ENCODE assay signal across 27 mouse cellular contexts in the genomic region with DNA sequence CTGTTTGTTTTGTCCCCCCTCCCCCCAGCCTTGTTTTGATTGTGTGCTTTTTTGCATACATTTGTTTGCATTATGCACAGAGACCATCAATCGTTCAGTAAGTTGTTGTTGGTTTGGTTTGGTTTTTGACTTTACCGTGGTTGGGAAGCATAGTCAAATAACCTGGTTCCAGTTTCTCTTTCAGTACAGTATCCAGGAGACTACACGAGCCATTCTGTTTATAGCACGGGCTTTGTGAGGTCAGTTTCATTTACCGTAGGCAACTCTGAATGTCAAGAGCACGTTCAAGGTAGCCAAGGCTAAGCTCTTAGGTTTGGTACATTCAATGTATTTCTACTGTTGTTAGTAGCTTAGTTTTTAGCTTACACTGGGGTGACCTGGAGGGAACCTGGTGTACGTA.
DNase-seq lines count a peak whose midpoint lies in the region; ATAC-seq and TF ChIP-seq lines count a peak whose summit lies in the region.
"Had no signal": no experiment of that assay in that cellular context is flagged by ENCODE, and none has a peak within 500 bp of the region (broad histone marks: within the 10 kb centered on the region; RNA-seq: fewer than 3 reads in every experiment).

No protein-coding gene starts in this region.

- H3K4me2 ChIP-seq in liver, embryonic 13.5 days: no peak overlapping the region
- no peak overlapping the region for H3K4me2 ChIP-seq in liver, embryonic 11.5 days
- peak overlapping the region; percentile 43 for H3K4me2 ChIP-seq in myocyte (ENCODE audit: low read depth)
- H3K4me2 ChIP-seq: embryonic facial prominence, embryonic 13.5 days; forebrain, embryonic 13.5 days; heart, embryonic 12.5 days; heart, embryonic 15.5 days; hindbrain, embryonic 14.5 days had no signal

- no peak overlapping the region for H3K4me3 ChIP-seq in liver, embryonic 13.5 days (replicated peaks)
- H3K4me3 ChIP-seq in liver, embryonic 11.5 days (ENCODE audit: low read depth, low read length): no peak overlapping the region
- no peak overlapping the region for H3K4me3 ChIP-seq in myocyte
- H3K4me3 ChIP-seq: embryonic facial prominence, embryonic 10.5 days; embryonic facial prominence, embryonic 13.5 days; erythroblast, embryonic 14.5 days; forebrain, embryonic 13.5 days; heart, embryonic 12.5 days; heart, embryonic 15.5 days; hindbrain, embryonic 10.5 days had no signal

- ATAC-seq in liver, embryonic 13.5 days (ENCODE audit: low read depth): no peak
- ATAC-seq in liver, embryonic 11.5 days (replicated peaks; ENCODE audit: low FRiP score): no peak
- no peak for ATAC-seq in megakaryocyte progenitor cell, adult 5-6 weeks (replicated peaks; ENCODE audit: poor library complexity)
- ATAC-seq: forebrain, embryonic 13.5 days; forebrain, embryonic 16.5 days; hindbrain, postnatal 0 days had no signal

- peaks cover 65% of the 10 kb centered on the region for H3K79me2 ChIP-seq in myocyte (ENCODE audit: control insufficient read depth, insufficient read depth)

- H3ac ChIP-seq in myocyte (ENCODE audit: control insufficient read depth, insufficient read length): no peak overlapping the region

- no peaks in the 10 kb centered on the region for H3K9me3 ChIP-seq in liver, embryonic 13.5 days (replicated peaks)
- no peaks in the 10 kb centered on the region for H3K9me3 ChIP-seq in liver, embryonic 11.5 days (ENCODE audit: control insufficient read depth, low read length)
- H3K9me3 ChIP-seq: embryonic facial prominence, embryonic 10.5 days; embryonic facial prominence, embryonic 13.5 days; forebrain, embryonic 13.5 days; heart, embryonic 12.5 days; heart, embryonic 15.5 days; hindbrain, embryonic 10.5 days had no signal

- H3K27me3 ChIP-seq in liver, embryonic 13.5 days: no peaks in the 10 kb centered on the region
- no peaks in the 10 kb centered on the region for H3K27me3 ChIP-seq in liver, embryonic 11.5 days (replicated peaks; ENCODE audit: control insufficient read depth, insufficient read depth, low read length)
- no peaks in the 10 kb centered on the region for H3K27me3 ChIP-seq in myocyte (ENCODE audit: control insufficient read depth, insufficient read depth, insufficient read length)
- H3K27me3 ChIP-seq: embryonic facial prominence, embryonic 13.5 days; forebrain, embryonic 13.5 days; heart, embryonic 12.5 days; heart, embryonic 15.5 days had no signal

- WGBS in liver, embryonic 13.5 days (ENCODE audit: insufficient replicate concordance): 72% methylated on average over 7 of the region's 7 CpGs
- WGBS in liver, embryonic 11.5 days: 81% methylated on average over 7 of the region's 7 CpGs

- peaks cover 89% of the 10 kb centered on the region for H3K4me1 ChIP-seq in liver, embryonic 13.5 days (replicated peaks)
- H3K4me1 ChIP-seq in liver, embryonic 11.5 days (replicated peaks; ENCODE audit: control insufficient read depth, insufficient read depth, low read length): peaks cover 34% of the 10 kb centered on the region

- H3K27ac ChIP-seq in liver, embryonic 13.5 days: peak overlapping the region; percentile 84
- H3K27ac ChIP-seq in liver, embryonic 11.5 days (ENCODE audit: low read depth, low read length): no peak overlapping the region
- H3K27ac ChIP-seq: embryonic facial prominence, embryonic 10.5 days; embryonic facial prominence, embryonic 13.5 days; forebrain, embryonic 13.5 days; heart, embryonic 15.5 days; hindbrain, embryonic 10.5 days; hindbrain, embryonic 14.5 days; hindbrain, postnatal 0 days had no signal

- no peaks in the 10 kb centered on the region for H3K36me3 ChIP-seq in liver, embryonic 13.5 days
- H3K36me3 ChIP-seq in liver, embryonic 11.5 days (ENCODE audit: control insufficient read depth, insufficient read depth, low read length): no peaks in the 10 kb centered on the region
- no peaks in the 10 kb centered on the region for H3K36me3 ChIP-seq in myocyte (ENCODE audit: control insufficient read depth, insufficient read depth)
- H3K36me3 ChIP-seq: embryonic facial prominence, embryonic 10.5 days; embryonic facial prominence, embryonic 13.5 days; heart, embryonic 12.5 days; heart, embryonic 15.5 days; hindbrain, embryonic 10.5 days had no signal

- no peak overlapping the region for H3K9ac ChIP-seq in liver, embryonic 13.5 days
- H3K9ac ChIP-seq in liver, embryonic 11.5 days (ENCODE audit: low read depth, low read length): no peak overlapping the region
- H3K9ac ChIP-seq: embryonic facial prominence, embryonic 13.5 days; forebrain, embryonic 13.5 days; heart, embryonic 12.5 days; heart, embryonic 15.5 days; hindbrain, embryonic 14.5 days had no signal

- no peak for TF ChIP-seq POLR2A in myocyte (IDR thresholded peaks at IDR 0.05; ENCODE audit: insufficient read length, low read depth)

- no peak for DNase-seq in liver, embryonic 13.5 days
- no peak for DNase-seq in liver, embryonic 11.5 days (ENCODE audit: low spot score)
- peak; percentile 66 for DNase-seq in induced T-regulatory cell, adult 2 months (ENCODE audit: low read depth)
- DNase-seq in kidney, adult 8-10 months: no peak
- DNase-seq: adrenal gland, adult 8-10 months; adrenal gland, postnatal 25 days; cerebellum, adult 11-12 months; cerebellum, adult 8-10 months; cerebellum, postnatal 10 days; cerebellum, postnatal 36 days; embryo, embryonic 11 days; gastrocnemius, postnatal 25 days; heart, adult 18-20 months; heart, postnatal 10 days; heart, postnatal 36 days had no signal

TF ChIP-seq in myocyte, 11 proteins besides CTCF, POLR2A, EP300 and RAD21:
- TF ChIP-seq CEBPB (IDR thresholded peaks at IDR 0.05; ENCODE audit: insufficient read depth, poor library complexity, severe bottlenecking): no peak
- TF ChIP-seq SRF (IDR thresholded peaks at IDR 0.05; ENCODE audit: control insufficient read depth, insufficient read length, low read depth): no peak
- no peak for TF ChIP-seq TCF3 (IDR thresholded peaks at IDR 0.05; ENCODE audit: insufficient read length, low read depth)
- TF ChIP-seq MAX (IDR thresholded peaks at IDR 0.05; ENCODE audit: low read depth): no peak
- TF ChIP-seq TCF12 (IDR thresholded peaks at IDR 0.05; ENCODE audit: insufficient read depth, poor library complexity, severe bottlenecking): no peak
- TF ChIP-seq REST (IDR thresholded peaks at IDR 0.05; ENCODE audit: insufficient read depth, insufficient read length): no peak
- no peak for TF ChIP-seq USF1 (IDR thresholded peaks at IDR 0.05; ENCODE audit: low read depth)
- TF ChIP-seq MYOD1 (IDR thresholded peaks at IDR 0.05; ENCODE audit: control insufficient read depth in 1 of 3, insufficient read length in 2 of 3, low read depth in 2 of 3): no peak
- no peak for TF ChIP-seq MYOG (IDR thresholded peaks at IDR 0.05; ENCODE audit: control insufficient read depth in 1 of 3, insufficient read depth in 1 of 3, insufficient read length in 2 of 3, low read depth in 2 of 3)
- no peak for TF ChIP-seq E2F4 (IDR thresholded peaks at IDR 0.05; ENCODE audit: insufficient read depth)
- TF ChIP-seq POLR2AphosphoS2 (IDR thresholded peaks at IDR 0.05; ENCODE audit: insufficient read length, low read depth): no peak
